Mouse (Mus musculus) thymus, adult 2 months (tissue): ENCODE measurements around the gene Osbp2. TPM values are rescaled to one million over a fixed set of nuclear protein-coding genes. Genes with fewer than 3 reads are reported as not detected.

Experiments
- DNase-seq: peaks from one replicate; pipeline ENCODE4 v3.0.0; 2021
- H3K27ac ChIP-seq: fragments of 200-500 bp; 2 replicates; pipeline ENCODE4 v1.5.1; 2012; ENCODE audit warnings: low read length, control low read depth; ENCODE audit not compliant: control insufficient read depth, insufficient read depth
- H3K27me3 ChIP-seq: fragments of 200-500 bp; 2 replicates; pipeline ENCODE4 v1.6.1; 2012; ENCODE audit warnings: mild to moderate bottlenecking, low read length, moderate library complexity, mixed read lengths; ENCODE audit not compliant: control insufficient read depth, insufficient read depth
- H3K36me3 ChIP-seq: fragments of 200-500 bp; 2 replicates; pipeline ENCODE4 v1.6.1; 2012; ENCODE audit warnings: mild to moderate bottlenecking, low read length, moderate library complexity; ENCODE audit not compliant: control insufficient read depth, insufficient read depth
- H3K4me1 ChIP-seq: fragments of 200-500 bp; replicated peaks from 2 replicates; pipeline ENCODE4 v1.6.1; 2012; ENCODE audit warnings: low read length; ENCODE audit not compliant: control insufficient read depth, insufficient read depth
- H3K4me3 ChIP-seq: fragments of 200-500 bp; 2 replicates; pipeline ENCODE4 v1.5.1; 2012; ENCODE audit warnings: mild to moderate bottlenecking, low read length, control low read depth, moderate library complexity; ENCODE audit not compliant: control insufficient read depth, insufficient read depth
- CTCF ChIP-seq: fragments of 200-500 bp; IDR thresholded peaks from 2 replicates; pipeline ENCODE4 v1.5.1; 2012; ENCODE audit warnings: mild to moderate bottlenecking, control low read depth, low read length, moderate library complexity, borderline replicate concordance; ENCODE audit not compliant: control insufficient read depth, poor library complexity, insufficient read depth; ENCODE audit errors: extremely low read depth
- POLR2A ChIP-seq: fragments of 200-500 bp; IDR thresholded peaks from 2 replicates; pipeline ENCODE4 v1.6.1; 2012; ENCODE audit warnings: mild to moderate bottlenecking, low read length, control low read depth, moderate library complexity; ENCODE audit not compliant: control insufficient read depth, poor library complexity, insufficient read depth; ENCODE audit errors: extremely low read depth
- WGBS: fragments of 180-500 bp; shearing (Covaris S2); methylation state at CpG from one replicate; pipeline ENCODE4 v1.1.7; 2018; 5-methylcytosine and 5-hydroxymethylcytosine counted together
- polyA plus RNA-seq: library from polyadenylated mRNA; depleted of rRNA; stranded (reverse); fragments of >200 nt; gene quantifications from 2 replicates; pipeline ENCODE4 v1.2.3, GENCODE M21; 2012

Osbp2 gene
- polyA plus RNA-seq, 1 experiment, result 1.1 TPM

- Histone ChIP-seq H3K27me3 (no peaks in the 10 kb centered on the region), H3K27ac (no peak overlapping the region), H3K36me3 (no peaks in the 10 kb centered on the region), H3K4me3 (no peak overlapping the region), H3K4me1 (no peaks in the 10 kb centered on the region)
- TF ChIP-seq POLR2A, result no peak
- TF ChIP-seq CTCF, result no peak
- DNase-seq, result no peak
- 90% methylated on average over 8 of the region's 8 CpGs for WGBS
These were observed 159.3 kb downstream of the Osbp2 start for GRCm38 (mm10) chr11:3704404-3704803.

- H3K4me1 ChIP-seq, result no peaks in the 10 kb centered on the region
- no peak for DNase-seq
- TF ChIP-seq POLR2A (no peak), CTCF (no peak)
- H3K27me3 ChIP-seq, result no peaks in the 10 kb centered on the region
- 53% methylated on average over 7 of the region's 7 CpGs for WGBS
- no peaks in the 10 kb centered on the region for H3K36me3 ChIP-seq
- no peak overlapping the region for H3K27ac ChIP-seq
- H3K4me3 ChIP-seq, result no peak overlapping the region
These were observed 160.4 kb downstream of the Osbp2 start for GRCm38 (mm10) chr11:3703089-3703992.

GRCm38 (mm10) chr11:3697441-3697840, 166.3 kb downstream of the Osbp2 start:
- TF ChIP-seq POLR2A (no peak), CTCF (no peak)
- 93% methylated on average over 3 of the region's 3 CpGs for WGBS
- no peaks in the 10 kb centered on the region for H3K4me1 ChIP-seq
- H3K36me3 ChIP-seq, result no peaks in the 10 kb centered on the region
- no peaks in the 10 kb centered on the region for H3K27me3 ChIP-seq
- no peak for DNase-seq
- no peak overlapping the region for H3K27ac ChIP-seq
- no peak overlapping the region for H3K4me3 ChIP-seq

- Histone ChIP-seq H3K36me3 (no peaks in the 10 kb centered on the region), H3K4me3 (no peak overlapping the region), H3K27ac (no peak overlapping the region), H3K27me3 (no peaks in the 10 kb centered on the region), H3K4me1 (no peaks in the 10 kb centered on the region)
- DNase-seq, result no peak
- TF ChIP-seq POLR2A (no peak), CTCF (no peak)
- WGBS, result 93% methylated on average over 5 of the region's 5 CpGs
These were observed 167.6 kb downstream of the Osbp2 start for GRCm38 (mm10) chr11:3696086-3696616.

GRCm38 (mm10) chr11:3691746-3692145, 172.0 kb downstream of the Osbp2 start:
- Histone ChIP-seq H3K27ac (no peak overlapping the region), H3K4me3 (no peak overlapping the region), H3K36me3 (peaks cover 17% of the 10 kb centered on the region), H3K4me1 (no peaks in the 10 kb centered on the region), H3K27me3 (no peaks in the 10 kb centered on the region)
- DNase-seq, result no peak
- TF ChIP-seq CTCF, result no peak
- TF ChIP-seq POLR2A, result no peak
- 97% methylated on average over 2 of the region's 2 CpGs for WGBS

GRCm38 (mm10) chr11:3686885-3687284, 176.8 kb downstream of the Osbp2 start:
- Histone ChIP-seq H3K36me3 (peaks cover 56% of the 10 kb centered on the region), H3K27me3 (no peaks in the 10 kb centered on the region), H3K27ac (no peak overlapping the region), H3K4me1 (no peaks in the 10 kb centered on the region), H3K4me3 (no peak overlapping the region)
- WGBS, result 89% methylated on average over 2 of the region's 2 CpGs
- no peak for DNase-seq
- TF ChIP-seq CTCF (no peak), POLR2A (no peak)
